Comparison of ENCODE assay signal across 23 mouse cellular contexts in genomic region chr10:45260477-45260876, GRCm38 (mm10).
"Had no signal": no experiment of that assay in that cellular context is flagged by ENCODE, and none has a peak within 500 bp of the region (broad histone marks: within the 10 kb centered on the region; RNA-seq: fewer than 3 reads in every experiment).

No protein-coding gene starts in this region.

- DNase-seq: kidney, adult 2 months; kidney, postnatal 25 days; layer of hippocampus, adult 9-11 months; liver; lung, adult 18-20 months; lung, postnatal 10 days; lung, postnatal 36 days; retina, postnatal 1 day; right cerebral cortex, postnatal 25 days; thymus, postnatal 14 days had no signal

- H3K4me1 ChIP-seq: liver, embryonic 12.5 days; liver, embryonic 15.5 days; lung, embryonic 15.5 days; midbrain, embryonic 10.5 days; midbrain, embryonic 13.5 days; neural tube, embryonic 13.5 days; stomach, embryonic 15.5 days had no signal

- H3K27me3 ChIP-seq: liver, embryonic 12.5 days; liver, embryonic 15.5 days; lung, embryonic 15.5 days; midbrain, embryonic 13.5 days; neural tube, embryonic 13.5 days; stomach, embryonic 15.5 days had no signal

- H3K9me3 ChIP-seq: limb, embryonic 10.5 days; liver, embryonic 15.5 days; lung, embryonic 15.5 days; stomach, embryonic 15.5 days had no signal

- H3K4me3 ChIP-seq: layer of hippocampus, adult 2 months; limb, embryonic 10.5 days; limb, embryonic 13.5 days; liver, embryonic 12.5 days; liver, embryonic 15.5 days; lung, embryonic 15.5 days; midbrain, embryonic 10.5 days; midbrain, embryonic 13.5 days; myocyte; neural tube, embryonic 13.5 days; stomach, embryonic 15.5 days had no signal

- ATAC-seq: intestine, postnatal 0 days; liver, embryonic 12.5 days; midbrain, embryonic 13.5 days; midbrain, embryonic 16.5 days had no signal

- H3K36me3 ChIP-seq: limb, embryonic 10.5 days; limb, embryonic 13.5 days; liver, embryonic 12.5 days; liver, embryonic 15.5 days; lung, embryonic 15.5 days; midbrain, embryonic 10.5 days; midbrain, embryonic 13.5 days; neural tube, embryonic 13.5 days; stomach, embryonic 15.5 days had no signal
